Mouse (Mus musculus) brain, adult 2 months (tissue): Measurements from ENCODE around the gene Ryr3.

Experiments used
- DNase-seq: peaks from one replicate; pipeline ENCODE4 v3.0.0; 2011; ENCODE audit warnings: low read depth, low spot score

Ryr3 gene

GRCm38 (mm10) chr2:113216746-113217461 lies at the start of gene Ryr3:
Ryr3 (minus strand) TSS chr2:113217096.
- DNase-seq, result peak; percentile 84

- no peak for DNase-seq
Measured at GRCm38 (mm10) chr2:113238871-113239270, 22.0 kb upstream of the Ryr3 start.

- DNase-seq, result no peak
Measured at GRCm38 (mm10) chr2:113236993-113237392, 20.1 kb upstream of the Ryr3 start.

- peak; percentile 86 for DNase-seq
Measured at GRCm38 (mm10) chr2:113234559-113234958, 17.7 kb upstream of the Ryr3 start.

GRCm38 (mm10) chr2:113233356-113233755 lies 16.5 kb upstream of the Ryr3 start:
- DNase-seq, result no peak

- DNase-seq, result peak; percentile 61
Measured at GRCm38 (mm10) chr2:113216105-113216745, 671 bp downstream of the Ryr3 start.

GRCm38 (mm10) chr2:113210023-113210422 lies 6.9 kb downstream of the Ryr3 start:
- peak; percentile 64 for DNase-seq

- no peak for DNase-seq
Measured at GRCm38 (mm10) chr2:113209263-113209662, 7.6 kb downstream of the Ryr3 start.

GRCm38 (mm10) chr2:113202857-113203256 lies 14.0 kb downstream of the Ryr3 start:
- DNase-seq, result peak; percentile 69

- no peak for DNase-seq
Measured at GRCm38 (mm10) chr2:113199030-113199679, 17.7 kb downstream of the Ryr3 start.

- DNase-seq, result no peak
Measured at GRCm38 (mm10) chr2:113187158-113187557, 29.7 kb downstream of the Ryr3 start.

- DNase-seq, result peak; percentile 15
Measured at GRCm38 (mm10) chr2:113181701-113182100, 35.2 kb downstream of the Ryr3 start.

- DNase-seq, result no peak
Measured at GRCm38 (mm10) chr2:113178047-113178446, 38.8 kb downstream of the Ryr3 start.

- DNase-seq, result peak; percentile 35
Measured at GRCm38 (mm10) chr2:113176337-113176736, 40.6 kb downstream of the Ryr3 start.

GRCm38 (mm10) chr2:113168096-113168495 lies 48.8 kb downstream of the Ryr3 start:
- peak; percentile 42 for DNase-seq

GRCm38 (mm10) chr2:113161494-113161893 lies 55.4 kb downstream of the Ryr3 start:
- peak; percentile 75 for DNase-seq

- DNase-seq, result no peak
Measured at GRCm38 (mm10) chr2:113137766-113138165, 79.1 kb downstream of the Ryr3 start.

- DNase-seq, result peak; percentile 19
Measured at GRCm38 (mm10) chr2:113123476-113123875, 93.4 kb downstream of the Ryr3 start.

GRCm38 (mm10) chr2:113119080-113119479 lies 97.8 kb downstream of the Ryr3 start:
- DNase-seq, result no peak

- DNase-seq, result peak; percentile 35
Measured at GRCm38 (mm10) chr2:113116788-113117187, 100.1 kb downstream of the Ryr3 start.

- no peak for DNase-seq
Measured at GRCm38 (mm10) chr2:113115897-113116283, 101.0 kb downstream of the Ryr3 start.

- peak; percentile 78 for DNase-seq
Measured at GRCm38 (mm10) chr2:113115248-113115896, 101.5 kb downstream of the Ryr3 start.
